Comparison of ENCODE assay signal across 8 mouse cellular contexts in genomic region chr9:40455020-40455335, GRCm38 (mm10).
DNase-seq lines count a peak whose midpoint lies in the region; ATAC-seq and TF ChIP-seq lines count a peak whose summit lies in the region.

No protein-coding gene starts in this region.

- no peak for DNase-seq in liver, adult 2 months (ENCODE audit: extremely low read depth, low read depth, low spot score)
- DNase-seq in liver = no peak
- no peak for DNase-seq in thymus, adult 18-20 months
- no peak for DNase-seq in urinary bladder, adult 2 months (ENCODE audit: low spot score)

- WGBS in liver, adult 2 months = 12% methylated on average over 8 of the region's 8 CpGs
- 2% methylated on average over 8 of the region's 8 CpGs for WGBS in embryonic facial prominence, embryonic 13.5 days
- WGBS in hindbrain, embryonic 16.5 days = 3% methylated on average over 8 of the region's 8 CpGs
- WGBS in midbrain, embryonic 16.5 days = 2% methylated on average over 8 of the region's 8 CpGs

- no peak for TF ChIP-seq CTCF in liver, adult 2 months (IDR thresholded peaks at IDR 0.05; ENCODE audit: low read depth, low read length)

- H3K79me2 ChIP-seq in liver, adult 2 months (ENCODE audit: control insufficient read depth, insufficient read depth, low read length) = no peaks in the 10 kb centered on the region

- peaks cover 5% of the 10 kb centered on the region; the same call in 1 of the 2 replicates for H3K27me3 ChIP-seq in liver, adult 2 months (ENCODE audit: control insufficient read depth, insufficient read depth, low read length)
- H3K27me3 ChIP-seq in embryonic facial prominence, embryonic 13.5 days = peaks cover 8% of the 10 kb centered on the region
- H3K27me3 ChIP-seq in hindbrain, embryonic 16.5 days (replicated peaks; ENCODE audit: control insufficient read depth, insufficient read depth, low read length) = no peaks in the 10 kb centered on the region; the same call in 1 of the 2 replicates
- H3K27me3 ChIP-seq in midbrain, embryonic 16.5 days (ENCODE audit: control insufficient read depth, insufficient read depth, low read depth, low read length) = no peaks in the 10 kb centered on the region; the same call in 1 of the 2 replicates

- H3K4me3 ChIP-seq in liver, adult 2 months (ENCODE audit: insufficient read depth, low read depth, low read length) = peak overlapping the region; percentile 66
- peak overlapping the region; percentile 72 for H3K4me3 ChIP-seq in embryonic facial prominence, embryonic 13.5 days
- peak overlapping the region; percentile 70 for H3K4me3 ChIP-seq in hindbrain, embryonic 16.5 days (ENCODE audit: low read length)
- H3K4me3 ChIP-seq in midbrain, embryonic 16.5 days (ENCODE audit: low read depth, low read length) = peak overlapping the region; percentile 61

- no peaks in the 10 kb centered on the region for H3K9me3 ChIP-seq in embryonic facial prominence, embryonic 13.5 days
- no peaks in the 10 kb centered on the region for H3K9me3 ChIP-seq in hindbrain, embryonic 16.5 days (ENCODE audit: control insufficient read depth, low read length)
- no peaks in the 10 kb centered on the region for H3K9me3 ChIP-seq in midbrain, embryonic 16.5 days (replicated peaks; ENCODE audit: control insufficient read depth, low read length, poor library complexity, severe bottlenecking)

- no peaks in the 10 kb centered on the region for H3K36me3 ChIP-seq in liver, adult 2 months (ENCODE audit: control insufficient read depth, insufficient read depth, low read length)
- no peaks in the 10 kb centered on the region for H3K36me3 ChIP-seq in embryonic facial prominence, embryonic 13.5 days
- no peaks in the 10 kb centered on the region for H3K36me3 ChIP-seq in hindbrain, embryonic 16.5 days (ENCODE audit: control insufficient read depth, insufficient read depth, low read length)
- no peaks in the 10 kb centered on the region for H3K36me3 ChIP-seq in midbrain, embryonic 16.5 days (ENCODE audit: control insufficient read depth, insufficient read depth, low read length)

- peaks cover 4% of the 10 kb centered on the region; the same call in 1 of the 2 replicates for H3K4me1 ChIP-seq in liver, adult 2 months (ENCODE audit: control insufficient read depth, insufficient read depth, low read length)
- H3K4me1 ChIP-seq in embryonic facial prominence, embryonic 13.5 days = peaks cover 42% of the 10 kb centered on the region
- H3K4me1 ChIP-seq in hindbrain, embryonic 16.5 days (ENCODE audit: control insufficient read depth, insufficient read depth, low read depth, low read length) = peaks cover 8% of the 10 kb centered on the region
- H3K4me1 ChIP-seq in midbrain, embryonic 16.5 days (ENCODE audit: control insufficient read depth, insufficient read depth, low read length) = peaks cover 5% of the 10 kb centered on the region

- peak overlapping the region; percentile 100 for H3K4me2 ChIP-seq in embryonic facial prominence, embryonic 13.5 days
- H3K4me2 ChIP-seq in hindbrain, embryonic 16.5 days (ENCODE audit: low read length) = peak overlapping the region; percentile 99
- H3K4me2 ChIP-seq in midbrain, embryonic 16.5 days (ENCODE audit: low read length) = peak overlapping the region; percentile 99

- ATAC-seq in embryonic facial prominence, embryonic 13.5 days (ENCODE audit: insufficient number of reproducible peaks, insufficient read depth, low FRiP score, low TSS enrichment, low read depth) = no peak
- peak; percentile 3; the same call in 1 of the 2 replicates for ATAC-seq in hindbrain, embryonic 16.5 days
- peak; percentile 49 for ATAC-seq in midbrain, embryonic 16.5 days
- ATAC-seq in megakaryocyte progenitor cell, adult 5-6 weeks (replicated peaks; ENCODE audit: poor library complexity) = no peak

- TF ChIP-seq POLR2A in liver, adult 2 months (IDR thresholded peaks at IDR 0.05; ENCODE audit: extremely low read depth, insufficient read depth, low read length) = no peak

- H3K27ac ChIP-seq in liver, adult 2 months (replicated peaks; ENCODE audit: insufficient read depth, low read depth, low read length) = 0 out of 2 replicates have a peak overlapping the region, but pooled peaks have one; percentile 28
- H3K27ac ChIP-seq in embryonic facial prominence, embryonic 13.5 days = peak overlapping the region; percentile 84; the same call in 1 of the 2 replicates
- H3K27ac ChIP-seq in hindbrain, embryonic 16.5 days (ENCODE audit: low read depth, low read length) = no peak overlapping the region
- H3K27ac ChIP-seq in midbrain, embryonic 16.5 days (ENCODE audit: low read length) = no peak overlapping the region

- H3K9ac ChIP-seq in liver, adult 2 months (ENCODE audit: low read depth, low read length) = peak overlapping the region; percentile 84
- H3K9ac ChIP-seq in embryonic facial prominence, embryonic 13.5 days = peak overlapping the region; percentile 82
- peak overlapping the region; percentile 82 for H3K9ac ChIP-seq in hindbrain, embryonic 16.5 days (ENCODE audit: low read depth, low read length)
- H3K9ac ChIP-seq in midbrain, embryonic 16.5 days (ENCODE audit: low read depth, low read length) = peak overlapping the region; percentile 76

Comparison
In these comparisons a context has a peak if more than half of its experiments do, and no peak if none do; other contexts are left out.
1. H3K27ac ChIP-seq: peak in liver, adult 2 months (single experiment) and embryonic facial prominence, embryonic 13.5 days (single experiment); none in hindbrain, embryonic 16.5 days (single experiment) and midbrain, embryonic 16.5 days (single experiment).
2. ATAC-seq: peak in hindbrain, embryonic 16.5 days (single experiment) and midbrain, embryonic 16.5 days (single experiment); none in embryonic facial prominence, embryonic 13.5 days (single experiment) and megakaryocyte progenitor cell, adult 5-6 weeks (single experiment).
3. Peak in every context shown above with its lines, with median percentiles within 50 percentile points of each other: H3K4me3 ChIP-seq, H3K9ac ChIP-seq and H3K4me2 ChIP-seq.